Mouse (Mus musculus): ENCODE data around the gene Tlr12.

GRCm38 (mm10) chr4:128646762-128647161, 28.3 kb upstream of the Tlr12 start:
- TF ChIP-seq ZC3H11A (IDR thresholded peaks at IDR 0.05; ENCODE audit: low read depth, low read length), result no peak
- no peak for TF ChIP-seq EP300 (IDR thresholded peaks at IDR 0.05; ENCODE audit: low read length)
- TF ChIP-seq RAD21 (IDR thresholded peaks at IDR 0.05; ENCODE audit: low read depth, low read length), result no peak
- no peak for TF ChIP-seq CTCF (conservative IDR thresholded peaks at IDR 0.05 in 1 of 2, IDR thresholded peaks at IDR 0.05 in 1 of 2; ENCODE audit: low read depth in 2 of 2, low read length in 2 of 2)
- TF ChIP-seq BHLHE40 (IDR thresholded peaks at IDR 0.05; ENCODE audit: low read depth, low read length), result no peak
- no peak for TF ChIP-seq USF1 (IDR thresholded peaks at IDR 0.05; ENCODE audit: low read depth, low read length)

All from CH12.LX (cell line).